Mouse (Mus musculus) limb, embryonic 10.5 days (tissue): ENCODE measurements around the gene Mmab. TPM values are rescaled to one million over a fixed set of nuclear protein-coding genes. Genes with fewer than 3 reads are reported as not detected.

Source experiments
- DNase-seq: peaks from one replicate; pipeline ENCODE4 v3.0.0-alpha.2; 2017; ENCODE audit warnings: low spot score
- H3K27ac ChIP-seq: fragments of 300-500 bp; sonication (generic); 2 replicates; pipeline ENCODE4 v1.5.1; 2016; ENCODE audit warnings: mild to moderate bottlenecking
- H3K27me3 ChIP-seq: fragments of 300-500 bp; sonication (generic); 2 replicates; pipeline ENCODE4 v1.6.1; 2016; ENCODE audit warnings: low read depth, mild to moderate bottlenecking; ENCODE audit not compliant: poor library complexity, severe bottlenecking
- H3K36me3 ChIP-seq: fragments of 300-500 bp; sonication (generic); 2 replicates; pipeline ENCODE4 v1.6.1; 2016; ENCODE audit warnings: mild to moderate bottlenecking, moderate library complexity
- H3K4me1 ChIP-seq: fragments of 300-500 bp; sonication (generic); 2 replicates; pipeline ENCODE4 v1.6.1; 2016
- H3K4me3 ChIP-seq: fragments of 300-500 bp; sonication (generic); 2 replicates; pipeline ENCODE4 v1.5.1; 2016; ENCODE audit warnings: mild to moderate bottlenecking, moderate library complexity
- H3K9me3 ChIP-seq: fragments of 300-500 bp; sonication (generic); replicated peaks from 2 replicates; pipeline ENCODE4 v1.6.1; 2016; ENCODE audit warnings: mild to moderate bottlenecking
- WGBS: fragments of 180-500 bp; shearing (Covaris S2); methylation state at CpG from one replicate; pipeline ENCODE4 v1.1.7; 2016; 5-methylcytosine and 5-hydroxymethylcytosine counted together
- polyA plus RNA-seq: library from polyadenylated mRNA; unstranded; fragments of >200 nt; fragmentation: Nextera tagmentation; extraction: Ambion mirVana; gene quantifications from 2 replicates; pipeline ENCODE4 v1.2.1, GENCODE M21; 2016

The Mmab gene
- polyA plus RNA-seq: 29.3 and 34.7 TPM in 2 replicates

DNA sequence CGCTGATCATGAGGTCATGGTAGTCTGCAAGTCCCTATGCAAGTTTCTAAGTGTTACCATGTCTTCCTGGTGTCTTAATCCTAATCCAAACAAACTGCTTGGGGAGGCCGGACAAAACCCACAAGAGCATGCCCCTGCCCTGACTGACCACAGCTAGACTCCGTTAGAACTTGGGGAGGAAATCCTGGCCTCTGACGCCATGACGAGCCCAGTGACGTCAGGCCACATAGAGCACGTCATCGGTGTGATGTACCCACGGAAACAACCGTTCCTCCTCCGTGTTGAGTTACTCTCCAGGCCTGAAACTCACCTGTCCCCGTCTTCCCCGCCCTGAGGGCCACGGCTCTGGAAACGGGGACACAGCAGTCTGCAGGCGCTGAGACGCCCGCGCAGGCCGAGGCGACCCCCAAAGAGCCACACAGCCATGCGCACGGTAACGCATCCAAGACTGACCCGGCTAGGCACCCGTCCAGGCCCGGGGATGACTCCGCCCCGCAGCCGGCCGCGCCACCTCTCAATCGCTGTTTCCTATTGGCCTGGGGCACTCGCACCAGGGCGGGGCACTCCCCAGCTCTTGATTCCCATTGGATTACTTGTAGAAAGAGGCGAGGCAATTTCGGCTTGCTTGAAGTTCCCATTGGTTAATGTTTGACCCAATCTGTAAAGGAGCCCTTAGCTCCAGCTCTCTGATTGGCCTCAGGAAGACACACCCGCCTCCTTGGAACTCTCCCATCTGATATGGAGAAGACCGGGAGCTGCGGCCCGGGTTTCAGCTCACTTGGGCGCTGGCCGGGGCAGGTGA is at the start of gene Mmab, which contains the start of gene Mvk:
Gene Mmab, minus strand, starts transcription at position 495 of the 802 bp plus-strand sequence.
Gene Mvk, plus strand, starts transcription at position 704 of the 802 bp plus-strand sequence.
- Histone ChIP-seq H3K27ac (peak within 1 kb of the TSS; percentile 94), H3K4me1 (peaks cover 17% of the 10 kb centered on the region), H3K36me3 (peaks cover 29% of the 10 kb centered on the region), H3K27me3 (no peaks in the 10 kb centered on the region), H3K4me3 (peak within 1 kb of the TSS; percentile 77), H3K9me3 (no peaks in the 10 kb centered on the region)
- peak; percentile 99 for DNase-seq
- 2% methylated on average over 43 of the region's 43 CpGs for WGBS

DNA sequence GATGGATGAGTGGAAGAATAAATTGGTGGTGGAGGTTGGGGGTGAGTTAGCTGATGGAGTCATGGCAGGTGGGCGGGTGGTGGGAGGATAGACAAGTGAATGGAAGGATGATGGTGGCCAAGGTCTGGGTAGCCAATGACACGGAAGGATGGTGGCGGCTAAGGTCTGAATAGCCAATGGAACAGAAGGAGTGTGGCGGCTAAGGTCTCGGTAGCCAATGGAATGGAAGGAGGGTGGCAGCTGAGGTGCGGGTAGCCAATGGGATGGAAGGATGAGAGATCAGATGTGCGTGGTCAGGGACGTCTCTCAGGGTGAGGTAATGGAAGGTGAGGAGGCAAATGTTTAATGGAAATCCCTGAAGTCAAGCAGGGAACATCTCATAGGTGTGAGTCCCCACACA is 46.4 kb upstream of the Mmab start:
- Histone ChIP-seq H3K4me1 (peaks cover 11% of the 10 kb centered on the region; the same call in 1 of the 2 replicates), H3K27me3 (no peaks in the 10 kb centered on the region), H3K4me3 (no peak overlapping the region), H3K27ac (no peak overlapping the region), H3K36me3 (no peaks in the 10 kb centered on the region), H3K9me3 (no peaks in the 10 kb centered on the region)
- no peak for DNase-seq
- WGBS: 95% methylated on average over 8 of the region's 8 CpGs

DNA sequence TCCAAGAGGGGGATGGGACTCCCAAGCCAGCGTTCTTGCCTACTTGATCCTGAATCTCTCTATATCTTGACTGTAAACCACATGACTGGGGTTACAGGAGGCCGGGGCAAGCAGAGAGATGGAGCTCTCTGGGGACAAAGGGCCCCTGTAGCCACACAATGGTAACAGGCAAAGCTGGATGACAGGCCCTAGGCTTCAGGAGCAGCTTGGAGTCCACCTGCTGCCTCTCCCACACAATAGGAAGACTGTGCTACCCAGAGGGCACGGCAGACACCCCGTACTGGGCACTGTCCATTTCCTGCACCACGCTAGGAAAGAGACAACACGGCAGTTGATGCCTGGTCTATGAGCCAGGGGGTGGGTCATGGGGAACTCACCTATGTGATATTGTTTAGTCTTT is 45.7 kb upstream of the Mmab start:
- WGBS: 91% methylated on average over 6 of the region's 6 CpGs
- H3K4me3 ChIP-seq: no peak overlapping the region
- no peak for DNase-seq

DNA sequence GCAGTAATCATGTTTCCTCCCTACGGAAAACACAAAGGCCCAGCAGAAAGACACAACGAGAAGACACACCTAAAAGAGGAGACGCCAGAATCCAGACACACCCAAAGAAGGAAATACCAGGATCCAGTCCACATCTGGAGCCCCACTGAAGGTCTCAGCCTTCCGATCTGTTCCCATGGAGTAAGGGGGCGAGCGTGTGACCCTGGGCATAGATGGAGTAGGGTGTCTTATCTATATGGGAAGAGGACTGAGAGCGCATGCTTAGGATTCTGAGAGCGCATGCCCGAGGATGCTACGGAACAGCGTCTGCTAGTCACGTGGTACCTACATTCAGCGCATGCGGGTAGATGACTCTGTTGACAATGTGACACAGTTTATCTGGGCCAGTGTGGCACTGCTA is 41.8 kb upstream of the Mmab start:
- peaks cover 19% of the 10 kb centered on the region for H3K4me1 ChIP-seq
- no peaks in the 10 kb centered on the region for H3K36me3 ChIP-seq
- H3K27me3 ChIP-seq: 0 out of 2 replicates have a peak, but pooled peaks cover 3% of the 10 kb centered on the region
- H3K27ac ChIP-seq: no peak overlapping the region
- H3K4me3 ChIP-seq: no peak overlapping the region
- no peaks in the 10 kb centered on the region for H3K9me3 ChIP-seq
- no peak for DNase-seq
- WGBS: 93% methylated on average over 14 of the region's 14 CpGs

More for the DNA sequence above, 45.7 kb upstream of the Mmab start:
- Histone ChIP-seq H3K9me3 (no peaks in the 10 kb centered on the region), H3K27me3 (no peaks in the 10 kb centered on the region), H3K36me3 (no peaks in the 10 kb centered on the region), H3K27ac (no peak overlapping the region), H3K4me1 (peaks cover 11% of the 10 kb centered on the region; the same call in 1 of the 2 replicates)

DNA sequence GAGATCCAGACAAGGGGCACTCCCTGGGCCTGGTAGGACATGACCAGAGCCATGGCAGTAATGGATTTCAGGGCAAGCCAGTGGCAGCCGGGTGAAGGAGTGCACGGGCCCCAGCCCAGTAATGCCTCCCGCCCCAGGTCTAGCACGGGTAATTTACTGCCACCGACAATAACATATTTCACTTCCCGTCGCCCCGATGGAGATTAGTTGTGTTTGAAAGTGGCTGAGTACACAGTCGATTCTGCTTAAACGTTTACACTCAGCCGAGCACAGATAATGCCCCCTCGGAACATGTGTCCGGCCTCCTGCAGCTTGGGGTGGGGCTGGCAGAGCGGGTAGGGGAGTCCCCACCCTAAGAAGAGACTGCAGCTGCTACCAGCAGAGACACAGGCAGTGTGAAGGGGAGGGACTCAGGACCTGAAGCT is 38.7 kb upstream of the Mmab start:
- peaks cover 34% of the 10 kb centered on the region for H3K27me3 ChIP-seq
- 18% methylated on average over 14 of the region's 14 CpGs for WGBS
- peaks cover 11% of the 10 kb centered on the region for H3K4me1 ChIP-seq
- H3K27ac ChIP-seq: no peak overlapping the region
- H3K4me3 ChIP-seq: no peak overlapping the region
- DNase-seq: no peak
- no peaks in the 10 kb centered on the region for H3K36me3 ChIP-seq
- H3K9me3 ChIP-seq: no peaks in the 10 kb centered on the region

DNA sequence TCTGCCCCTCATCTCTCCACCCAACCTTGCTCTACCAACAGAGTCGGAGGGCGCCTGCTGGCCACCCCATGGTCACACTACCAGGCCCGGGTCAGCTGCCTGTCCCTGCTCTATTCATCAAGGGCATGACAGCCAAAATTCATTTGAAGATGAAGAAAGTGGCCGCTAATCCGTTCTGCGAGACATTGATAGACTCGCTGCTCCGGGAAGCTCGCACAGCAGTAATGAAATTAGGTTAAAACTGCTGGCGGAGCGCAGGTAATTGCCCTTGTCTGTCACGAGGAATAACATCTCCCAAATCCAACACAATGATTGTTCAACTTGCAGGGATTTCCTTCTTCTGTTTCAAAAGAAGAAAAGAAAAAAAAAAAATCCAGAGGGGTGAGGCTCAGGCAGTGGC is 34.4 kb upstream of the Mmab start:
- H3K36me3 ChIP-seq: no peaks in the 10 kb centered on the region
- peaks cover 70% of the 10 kb centered on the region for H3K27me3 ChIP-seq
- H3K4me3 ChIP-seq: no peak overlapping the region
- WGBS: 80% methylated on average over 12 of the region's 12 CpGs
- DNase-seq: no peak
- H3K4me1 ChIP-seq: peaks cover 35% of the 10 kb centered on the region
- H3K27ac ChIP-seq: no peak overlapping the region
- no peaks in the 10 kb centered on the region for H3K9me3 ChIP-seq

DNA sequence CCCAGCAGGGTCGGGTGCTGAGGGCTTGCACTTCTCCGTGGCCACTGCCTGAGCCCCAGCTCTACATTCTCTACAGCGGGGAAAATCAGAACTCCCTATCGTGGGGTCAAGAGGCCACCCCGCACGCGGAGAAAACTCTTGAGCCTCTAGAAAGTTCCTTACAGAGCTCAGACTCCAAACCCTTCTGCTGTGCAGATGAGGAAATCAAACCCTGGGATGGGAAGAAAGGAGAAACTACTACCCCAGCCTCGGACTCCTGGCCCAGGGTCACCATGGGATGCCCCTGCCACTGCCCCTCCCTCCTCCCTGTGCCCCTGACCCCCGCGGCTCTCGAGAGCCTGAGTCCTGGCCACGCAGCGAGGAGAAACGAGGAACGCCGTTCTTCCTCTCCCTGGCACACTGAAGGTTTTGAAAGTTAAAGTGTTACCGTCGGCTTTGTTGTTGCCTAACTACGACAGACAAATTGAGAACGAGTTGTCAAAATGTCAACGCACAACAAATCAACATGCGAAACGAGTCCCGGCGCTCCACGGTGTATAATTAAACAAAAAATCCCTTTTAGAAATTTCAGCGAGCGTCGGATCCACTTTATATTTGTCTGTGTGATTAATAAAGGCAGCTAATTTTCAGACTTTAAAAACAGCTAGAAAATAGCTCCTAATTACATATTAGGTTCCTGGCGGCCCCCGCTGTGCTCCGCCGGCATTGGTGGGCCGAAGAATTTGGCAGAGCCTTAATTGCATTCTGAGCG is 31.1 kb upstream of the Mmab start:
- Histone ChIP-seq H3K36me3 (no peaks in the 10 kb centered on the region), H3K9me3 (no peaks in the 10 kb centered on the region), H3K4me3 (peak overlapping the region; percentile 23), H3K27ac (peak overlapping the region; percentile 56), H3K27me3 (peaks cover 72% of the 10 kb centered on the region), H3K4me1 (peaks cover 24% of the 10 kb centered on the region)
- DNase-seq: peak; percentile 51
- 32% methylated on average over 35 of the region's 35 CpGs for WGBS

DNA sequence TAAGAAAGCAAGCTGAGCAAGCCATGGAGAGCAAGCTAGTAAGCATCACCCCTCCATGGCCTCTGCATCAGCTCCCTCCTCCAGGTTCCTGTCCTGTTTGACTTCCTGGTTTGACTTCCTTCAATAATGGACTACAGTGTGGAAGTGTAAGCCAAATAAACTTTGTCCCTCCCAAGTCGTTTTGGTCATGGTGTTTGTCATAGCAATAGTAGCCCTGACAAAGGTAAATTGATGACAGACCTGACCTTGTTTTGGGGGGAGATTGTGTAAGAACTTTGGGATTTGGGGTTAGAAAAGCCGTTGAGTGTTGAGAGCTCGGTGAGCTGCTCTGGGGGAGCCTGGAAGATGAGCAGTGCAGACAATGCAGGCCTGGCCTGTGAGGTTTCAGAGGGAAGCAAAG is 26.5 kb upstream of the Mmab start:
- Histone ChIP-seq H3K4me1 (peaks cover 55% of the 10 kb centered on the region), H3K4me3 (no peak overlapping the region), H3K27ac (no peak overlapping the region), H3K9me3 (no peaks in the 10 kb centered on the region), H3K27me3 (peaks cover 49% of the 10 kb centered on the region), H3K36me3 (no peaks in the 10 kb centered on the region)
- no peak for DNase-seq
- 75% methylated on average over 3 of the region's 3 CpGs for WGBS

DNA sequence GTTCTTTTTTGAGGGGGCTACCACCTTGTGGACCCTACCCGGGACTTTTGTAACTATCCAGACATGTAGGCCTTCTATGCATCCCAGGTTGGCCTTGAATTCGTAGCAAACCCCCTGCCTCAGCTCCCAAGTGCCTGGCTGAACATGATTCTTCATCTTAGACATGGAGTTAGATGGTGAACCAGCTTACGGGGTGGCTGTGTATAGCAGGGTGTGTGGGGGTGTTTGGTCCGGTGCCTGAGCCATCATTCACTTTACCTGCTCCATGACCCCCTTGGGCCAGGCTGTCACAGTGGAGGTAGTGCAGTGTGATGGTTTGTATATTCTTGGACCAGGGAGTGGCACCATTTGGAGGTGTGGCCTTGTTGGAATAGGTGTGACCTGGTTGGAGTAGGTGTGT is 24.1 kb upstream of the Mmab start:
- H3K9me3 ChIP-seq: no peaks in the 10 kb centered on the region
- no peaks in the 10 kb centered on the region for H3K36me3 ChIP-seq
- peak overlapping the region; percentile 45; the same call in 1 of the 2 replicates for H3K4me3 ChIP-seq
- peaks cover 47% of the 10 kb centered on the region for H3K4me1 ChIP-seq
- DNase-seq: no peak
- peaks cover 40% of the 10 kb centered on the region for H3K27me3 ChIP-seq
- H3K27ac ChIP-seq: peak overlapping the region; percentile 72
- 72% methylated on average over 4 of the region's 4 CpGs for WGBS

DNA sequence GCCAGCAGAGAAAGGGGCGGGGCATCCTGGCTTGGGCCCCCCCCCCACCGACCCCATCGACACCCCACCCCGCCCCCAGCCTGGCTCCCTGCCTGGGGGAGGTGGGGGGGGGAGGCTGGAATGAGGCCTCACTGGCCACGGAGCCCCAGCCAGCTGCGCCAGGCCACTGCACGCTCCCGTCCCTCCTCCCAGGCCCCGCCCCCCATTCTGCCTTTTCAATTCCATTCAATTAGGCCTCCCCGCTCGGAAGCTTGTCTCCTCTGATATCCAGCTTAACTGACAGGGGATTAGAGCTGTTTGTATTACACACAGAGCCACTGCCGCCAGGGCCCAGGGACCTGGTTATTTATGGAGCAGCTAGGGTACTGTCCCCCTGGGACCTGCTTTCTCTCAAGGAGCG is 23.6 kb upstream of the Mmab start:
- Histone ChIP-seq H3K9me3 (no peaks in the 10 kb centered on the region), H3K27ac (peak overlapping the region; percentile 72), H3K27me3 (peaks cover 36% of the 10 kb centered on the region), H3K4me3 (peak overlapping the region; percentile 45), H3K36me3 (no peaks in the 10 kb centered on the region), H3K4me1 (peaks cover 49% of the 10 kb centered on the region)
- peak; percentile 84 for DNase-seq
- WGBS: 0% methylated on average over 9 of the region's 13 CpGs

DNA sequence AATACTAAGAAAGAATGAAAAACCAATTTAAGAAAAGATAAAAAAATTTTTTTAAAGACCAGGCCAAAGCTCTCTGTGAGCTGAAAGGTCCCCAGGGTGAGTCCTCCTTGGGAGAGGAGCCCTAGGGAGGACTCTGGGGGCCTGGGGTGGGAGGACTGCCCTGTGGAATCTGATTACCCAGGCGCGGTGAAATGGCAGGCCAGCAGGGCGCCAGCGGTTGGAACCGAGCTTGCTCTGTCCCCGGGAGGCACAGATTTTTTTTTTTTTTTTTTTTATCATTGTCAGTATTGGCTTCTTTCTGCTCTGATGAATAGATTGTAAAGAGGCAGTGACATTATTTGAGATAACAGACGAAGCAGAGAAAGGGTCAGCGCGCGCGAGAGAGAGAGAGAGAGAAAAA is 23.2 kb upstream of the Mmab start:
- peaks cover 53% of the 10 kb centered on the region for H3K4me1 ChIP-seq
- H3K27me3 ChIP-seq: peaks cover 38% of the 10 kb centered on the region; the same call in 1 of the 2 replicates
- H3K36me3 ChIP-seq: no peaks in the 10 kb centered on the region
- H3K9me3 ChIP-seq: no peaks in the 10 kb centered on the region
- H3K4me3 ChIP-seq: peak overlapping the region; percentile 45
- peak overlapping the region; percentile 72 for H3K27ac ChIP-seq
- 1% methylated on average over 11 of the region's 11 CpGs for WGBS
- DNase-seq: no peak

DNA sequence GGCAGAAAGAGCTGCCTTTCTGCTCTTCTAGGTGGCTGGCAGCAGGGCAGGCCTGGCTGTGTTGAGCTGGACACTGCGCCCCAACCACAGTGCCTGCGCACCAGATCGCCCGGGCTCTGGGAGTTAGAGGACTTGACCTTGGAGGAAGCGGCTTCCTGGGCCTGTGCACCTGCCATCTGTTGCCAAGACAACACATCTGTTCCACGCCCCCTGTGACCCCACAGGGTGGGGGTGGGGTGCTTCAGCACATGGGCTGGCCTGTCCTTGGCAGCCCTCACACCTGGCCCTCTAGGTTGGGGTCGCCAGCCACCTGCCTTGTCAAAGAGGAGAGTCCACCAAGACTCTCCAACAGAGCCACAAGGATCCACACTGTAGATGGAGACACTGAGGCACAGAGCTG is 21.8 kb upstream of the Mmab start:
- Histone ChIP-seq H3K36me3 (no peaks in the 10 kb centered on the region), H3K9me3 (no peaks in the 10 kb centered on the region), H3K27ac (peak overlapping the region; percentile 70), H3K27me3 (peaks cover 39% of the 10 kb centered on the region; the same call in 1 of the 2 replicates), H3K4me3 (no peak overlapping the region), H3K4me1 (peaks cover 66% of the 10 kb centered on the region)
- 47% methylated on average over 7 of the region's 7 CpGs for WGBS
- DNase-seq: peak; percentile 67

DNA sequence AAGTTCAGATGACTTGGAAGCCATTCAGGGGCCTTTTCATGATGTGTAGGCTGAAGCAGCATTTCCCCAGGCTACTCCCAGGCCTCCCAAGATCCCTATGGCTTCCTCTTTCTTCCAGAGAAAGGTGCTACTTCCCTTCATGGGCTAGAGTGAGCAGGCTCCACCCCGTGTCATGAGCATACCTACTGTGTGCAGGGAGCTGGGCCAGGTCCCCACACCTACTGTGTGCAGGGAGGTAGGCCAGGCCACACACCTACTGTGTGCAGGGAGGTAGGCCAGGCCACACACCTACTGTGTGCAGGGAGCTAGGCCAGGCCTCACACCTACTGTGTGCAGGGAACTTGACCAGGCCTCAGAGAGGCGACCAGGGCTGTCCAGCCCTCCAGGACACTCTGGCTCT is 20.7 kb upstream of the Mmab start:
- no peaks in the 10 kb centered on the region for H3K36me3 ChIP-seq
- peaks cover 77% of the 10 kb centered on the region for H3K4me1 ChIP-seq
- H3K27me3 ChIP-seq: peaks cover 37% of the 10 kb centered on the region; the same call in 1 of the 2 replicates
- H3K9me3 ChIP-seq: no peaks in the 10 kb centered on the region
- DNase-seq: no peak
- H3K27ac ChIP-seq: peak overlapping the region; percentile 20; the same call in 1 of the 2 replicates
- H3K4me3 ChIP-seq: no peak overlapping the region
- 92% methylated on average over 2 of the region's 2 CpGs for WGBS
